Mouse (Mus musculus) midbrain, postnatal 0 days (tissue): ENCODE measurements around the gene Gm20388. TPM values are rescaled to one million over a fixed set of nuclear protein-coding genes. Genes with fewer than 3 reads are reported as not detected.
"Not testable (repeated sequence)": the region's sequence is repeated elsewhere in the genome, so short reads cannot be mapped to it uniquely, and the experiment has no call there.

Experiments used
- ATAC-seq: fragments of 200-750 bp; cut with Nextera tagmentation; 2 replicates; pipeline ENCODE4 v1.8.0; 2017; ENCODE audit warnings: moderate number of reproducible peaks, mild to moderate bottlenecking, moderate TSS enrichment, moderate library complexity; ENCODE audit not compliant: low FRiP score
- DNase-seq: peaks from one replicate; pipeline ENCODE4 v3.0.0-alpha.2; 2015; ENCODE audit warnings: low spot score
- H3K27ac ChIP-seq: fragments of 300-500 bp; sonication (generic); 2 replicates; pipeline ENCODE4 v1.5.1; 2014; ENCODE audit warnings: low read depth, mild to moderate bottlenecking, low read length, mixed read lengths
- H3K27me3 ChIP-seq: fragments of 300-500 bp; sonication (generic); 2 replicates; pipeline ENCODE4 v1.6.1; 2014; ENCODE audit warnings: low read length, control low read depth, mixed read lengths; ENCODE audit not compliant: insufficient read depth
- H3K36me3 ChIP-seq: fragments of 300-500 bp; sonication (generic); 2 replicates; pipeline ENCODE4 v1.6.1; 2014; ENCODE audit warnings: low read length, control low read depth, mixed read lengths; ENCODE audit not compliant: insufficient read depth
- H3K4me1 ChIP-seq: fragments of 300-500 bp; sonication (generic); 2 replicates; pipeline ENCODE4 v1.6.1; 2014; ENCODE audit warnings: mild to moderate bottlenecking, control low read depth, antibody characterized with exemption, low read length, mixed read lengths; ENCODE audit not compliant: insufficient read depth
- H3K4me2 ChIP-seq: fragments of 300-500 bp; sonication (generic); 2 replicates; pipeline ENCODE4 v1.6.1; 2014; ENCODE audit warnings: low read depth, mild to moderate bottlenecking, low read length, mixed read lengths; ENCODE audit not compliant: poor library complexity, severe bottlenecking
- H3K4me3 ChIP-seq: fragments of 300-500 bp; sonication (generic); 2 replicates; pipeline ENCODE4 v1.5.1; 2014; ENCODE audit warnings: low read depth, mild to moderate bottlenecking, low read length, moderate library complexity
- H3K9ac ChIP-seq: fragments of 300-500 bp; sonication (generic); replicated peaks from 2 replicates; pipeline ENCODE4 v1.6.1; 2014; ENCODE audit warnings: mild to moderate bottlenecking, low read length, moderate library complexity, mixed read lengths; ENCODE audit not compliant: poor library complexity, severe bottlenecking
- H3K9me3 ChIP-seq: fragments of 300-500 bp; sonication (generic); 2 replicates; pipeline ENCODE4 v1.6.1; 2016; ENCODE audit warnings: low read length, control low read depth
- CTCF ChIP-seq: IDR thresholded peaks from 2 replicates; pipeline ENCODE4 v1.5.1; 2016; ENCODE audit warnings: antibody characterized with exemption, mild to moderate bottlenecking
- WGBS: fragments of 180-500 bp; shearing (Covaris S2); extraction: QIAGEN DNeasy Blood & Tissue Kit; methylation state at CpG from one replicate; pipeline ENCODE4 v1.1.7; 2014; 5-methylcytosine and 5-hydroxymethylcytosine counted together
- polyA plus RNA-seq: library from polyadenylated mRNA; unstranded; fragments of >200 nt; fragmentation: Nextera tagmentation; extraction: Ambion mirVana; gene quantifications from 2 replicates; pipeline ENCODE4 v1.2.1, GENCODE M21; 2015
- total RNA-seq: library from RNA; depleted of rRNA; stranded (reverse); fragments of >200 nt; gene quantifications from 2 replicates; pipeline ENCODE4 v1.2.3, GENCODE M21; 2014

The Gm20388 gene
- total and polyA plus RNA-seq, 2 experiments from 2014 or later, result 74.2 TPM; not detected in 1

DNA sequence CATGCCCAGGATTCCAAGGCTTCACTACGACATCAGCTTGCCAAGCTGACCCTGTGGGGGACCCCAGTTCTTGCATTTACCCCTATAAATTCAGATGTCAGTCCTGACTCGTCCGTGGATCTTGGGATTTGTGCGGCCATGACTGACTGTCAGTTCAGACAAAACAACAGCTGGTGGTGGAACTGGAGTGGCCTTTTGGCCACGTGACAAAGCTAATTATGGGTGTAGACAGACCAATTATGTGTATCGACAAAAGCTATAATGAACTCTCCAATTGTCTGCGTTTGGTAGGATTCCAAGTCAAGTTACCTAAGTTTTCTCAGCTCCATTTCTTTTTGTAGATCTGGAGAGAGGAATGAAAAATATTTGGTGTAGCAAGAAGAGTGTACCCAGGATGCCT, 4259.1 kb downstream of the Gm20388 start:
- Histone ChIP-seq H3K36me3 (no peaks in the 10 kb centered on the region), H3K9ac (no peak overlapping the region), H3K4me3 (no peak overlapping the region), H3K27me3 (no peaks in the 10 kb centered on the region), H3K27ac (no peak overlapping the region), H3K4me1 (peaks cover 5% of the 10 kb centered on the region; the same call in 1 of the 2 replicates), H3K4me2 (no peak overlapping the region), H3K9me3 (no peaks in the 10 kb centered on the region)
- TF ChIP-seq CTCF, result no peak
- 64% methylated on average over 7 of the region's 7 CpGs for WGBS
- ATAC-seq (no peak), DNase-seq (no peak)

DNA sequence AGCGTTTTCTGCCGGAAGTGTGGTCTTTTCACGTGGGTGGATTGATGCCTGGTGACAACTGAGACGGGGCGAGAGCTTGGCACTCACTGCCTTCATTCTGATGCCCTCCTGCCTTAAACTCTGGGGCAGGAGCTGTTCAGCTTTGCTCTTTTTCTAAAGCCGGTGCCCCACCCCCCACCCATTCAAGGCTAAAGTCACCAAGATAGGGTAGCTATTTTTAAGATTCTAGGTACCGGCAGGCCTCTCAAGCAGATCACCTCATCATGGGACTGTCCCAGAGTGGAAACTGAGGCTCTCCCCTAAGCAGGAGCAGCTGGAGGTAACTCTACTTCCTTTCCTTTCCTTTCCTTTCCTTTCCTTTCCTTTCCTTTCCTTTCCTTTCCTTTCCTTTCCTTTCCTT, 4260.0 kb downstream of the Gm20388 start:
- H3K27me3 ChIP-seq, result no peaks in the 10 kb centered on the region
- DNase-seq (no peak), ATAC-seq (no peak)
- no peak overlapping the region for H3K9ac ChIP-seq
- no peak for TF ChIP-seq CTCF
- H3K4me1 ChIP-seq, result peaks cover 7% of the 10 kb centered on the region; the same call in 1 of the 2 replicates
- H3K36me3 ChIP-seq, result no peaks in the 10 kb centered on the region
- no peaks in the 10 kb centered on the region for H3K9me3 ChIP-seq
- H3K4me2 ChIP-seq, result no peak overlapping the region
- H3K4me3 ChIP-seq, result no peak overlapping the region
- 83% methylated on average over 7 of the region's 7 CpGs for WGBS
- H3K27ac ChIP-seq, result no peak overlapping the region

DNA sequence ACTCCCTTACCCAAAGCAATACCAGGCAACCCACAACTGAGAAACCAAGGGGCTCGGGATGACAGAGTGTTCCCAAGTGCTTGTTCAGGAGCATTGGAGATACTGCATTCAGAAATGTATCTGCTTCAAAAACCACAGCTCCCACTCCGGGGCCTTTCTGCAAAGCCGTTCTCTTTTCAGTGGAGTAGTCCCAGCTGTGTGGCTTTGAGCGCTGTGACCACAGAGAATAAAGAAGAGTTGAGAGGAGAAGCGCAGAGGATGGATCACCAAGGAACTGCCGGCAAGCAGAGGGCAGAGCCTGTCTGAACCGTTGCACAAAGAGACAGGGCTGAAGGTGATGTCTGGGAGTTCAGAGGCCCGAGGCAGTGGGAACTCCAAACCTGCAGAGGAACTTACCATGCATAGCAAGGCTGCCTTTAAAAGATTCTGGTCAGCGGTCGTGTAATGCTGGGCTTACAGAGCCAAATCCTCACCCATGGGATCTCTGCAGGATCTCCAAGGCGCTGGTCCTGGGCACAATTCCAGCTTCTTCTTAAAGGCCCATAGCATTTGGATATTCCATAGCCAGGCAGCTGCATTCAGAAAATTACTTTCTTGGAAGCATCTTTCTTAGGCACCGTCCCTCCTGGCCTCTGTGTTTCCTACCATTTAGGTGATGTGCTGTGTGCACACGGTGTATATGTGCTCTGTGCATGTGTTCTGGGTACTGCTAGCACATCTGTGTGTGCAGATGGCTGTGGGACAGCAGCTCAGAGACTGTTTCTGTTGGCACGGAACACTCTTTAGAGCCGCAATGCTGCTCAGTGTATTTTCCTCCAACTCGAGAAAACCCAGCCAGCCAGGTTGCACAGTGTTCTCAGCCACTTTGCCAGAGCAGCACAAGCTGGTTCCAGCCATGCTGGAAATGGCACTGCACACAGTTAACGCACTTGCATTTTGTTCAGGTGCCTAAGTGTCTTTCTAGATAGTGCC, 4261.2 kb downstream of the Gm20388 start:
- ATAC-seq (no peak), DNase-seq (peak; percentile 72)
- H3K9me3 ChIP-seq, result no peaks in the 10 kb centered on the region
- H3K36me3 ChIP-seq, result no peaks in the 10 kb centered on the region
- no peak overlapping the region; the same call in 1 of the 2 replicates for H3K27ac ChIP-seq
- H3K4me1 ChIP-seq, result peaks cover 12% of the 10 kb centered on the region; the same call in 1 of the 2 replicates
- H3K4me2 ChIP-seq, result no peak overlapping the region
- no peaks in the 10 kb centered on the region for H3K27me3 ChIP-seq
- TF ChIP-seq CTCF, result no peak
- no peak overlapping the region for H3K4me3 ChIP-seq
- H3K9ac ChIP-seq, result no peak overlapping the region
- WGBS, result 42% methylated on average over 17 of the region's 17 CpGs

DNA sequence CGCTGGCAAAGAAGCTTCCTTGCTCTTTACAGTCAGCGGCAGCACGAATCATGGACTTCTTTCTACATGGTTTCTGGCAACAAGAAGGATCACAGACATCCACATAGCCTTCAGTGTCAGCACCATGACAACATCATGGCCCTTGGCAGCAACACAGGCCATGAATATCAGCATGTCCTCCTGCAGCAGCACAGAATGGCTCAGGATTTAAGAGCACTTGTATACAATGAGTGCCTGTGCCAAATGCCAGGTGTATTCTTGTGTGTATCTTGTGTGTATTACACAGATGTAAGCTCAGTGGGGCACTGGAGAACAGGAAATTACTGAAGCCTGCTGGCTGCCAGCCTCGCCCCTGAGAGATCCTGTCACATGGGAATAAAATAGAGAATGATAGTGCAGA, 4263.0 kb downstream of the Gm20388 start:
- 60% methylated on average over 4 of the region's 4 CpGs for WGBS
- Histone ChIP-seq H3K9ac (no peak overlapping the region), H3K4me2 (no peak overlapping the region), H3K27me3 (no peaks in the 10 kb centered on the region), H3K9me3 (no peaks in the 10 kb centered on the region), H3K27ac (no peak overlapping the region), H3K4me3 (no peak overlapping the region), H3K36me3 (no peaks in the 10 kb centered on the region), H3K4me1 (peaks cover 12% of the 10 kb centered on the region; the same call in 1 of the 2 replicates)
- no peak; the same call in 1 of the 2 replicates for TF ChIP-seq CTCF
- DNase-seq (peak; percentile 51), ATAC-seq (no peak)

DNA sequence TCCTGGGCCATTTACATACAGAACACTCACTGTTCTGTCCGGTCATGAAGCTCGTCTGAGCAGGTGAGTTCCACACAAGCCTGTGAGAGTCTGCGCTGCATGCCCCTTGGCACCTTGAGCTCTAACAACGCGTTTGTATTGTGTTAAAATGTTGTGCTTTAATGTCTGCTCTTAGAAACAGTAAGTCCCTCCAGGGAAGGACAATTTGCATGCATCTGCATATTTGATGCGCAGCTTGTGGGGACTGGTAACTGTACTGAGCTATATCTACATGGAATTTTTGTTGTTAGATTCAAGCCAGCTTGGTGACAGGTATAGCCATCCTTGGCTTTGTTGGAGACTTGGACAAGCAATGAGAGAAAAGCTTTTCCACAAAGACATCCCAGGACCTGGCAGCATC, 4265.5 kb downstream of the Gm20388 start:
- WGBS, result 49% methylated on average over 6 of the region's 6 CpGs
- Histone ChIP-seq H3K27ac (no peak overlapping the region), H3K4me2 (no peak overlapping the region), H3K27me3 (no peaks in the 10 kb centered on the region), H3K4me3 (no peak overlapping the region), H3K36me3 (no peaks in the 10 kb centered on the region), H3K9me3 (no peaks in the 10 kb centered on the region), H3K4me1 (peaks cover 12% of the 10 kb centered on the region; the same call in 1 of the 2 replicates), H3K9ac (no peak overlapping the region)
- ATAC-seq (no peak), DNase-seq (no peak)
- no peak for TF ChIP-seq CTCF

DNA sequence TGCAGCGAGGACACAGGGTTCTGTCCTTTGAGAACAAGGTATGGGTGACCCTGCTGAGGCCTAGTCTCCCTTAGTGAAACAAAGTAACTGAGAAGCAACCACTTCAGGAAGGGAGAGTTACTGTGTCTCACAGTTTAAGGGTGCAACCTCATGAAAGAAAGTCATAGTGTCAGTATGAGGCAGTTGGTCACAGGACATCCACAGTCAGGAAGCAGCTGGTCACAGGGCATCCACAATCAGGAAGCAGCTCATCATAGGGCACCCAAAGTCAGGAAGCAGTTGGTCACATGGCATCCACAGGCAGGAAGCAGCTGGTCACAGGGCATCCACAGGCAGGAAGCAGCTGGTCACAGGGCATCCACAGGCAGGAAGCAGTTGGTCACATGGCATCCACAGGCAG, 4266.5 kb downstream of the Gm20388 start:
- H3K36me3 ChIP-seq, ATAC-seq: not testable (repeated sequence)
- WGBS, result 93% methylated on average over 1 of the region's 1 CpGs

More for the DNA sequence above, 4266.5 kb downstream of the Gm20388 start:
- H3K9ac ChIP-seq, H3K4me2 ChIP-seq, H3K27ac ChIP-seq, DNase-seq, H3K4me1 ChIP-seq, H3K4me3 ChIP-seq, H3K9me3 ChIP-seq, H3K27me3 ChIP-seq: not testable (repeated sequence)
